Mouse (Mus musculus): ENCODE results near the gene Magea5. TPM values are rescaled to one million over a fixed set of nuclear protein-coding genes. Genes with fewer than 3 reads are reported as not detected.
"Not testable (repeated sequence)": the region's sequence is repeated elsewhere in the genome, so short reads cannot be mapped to it uniquely, and the experiment has no call there.

Magea5 gene
- polyA plus RNA-seq (2012; rRNA removed): not detected in 2 replicates

GRCm38 (mm10) chrX:155063045-155063444, at the start of gene Magea5:
Gene Magea5, minus strand, starts transcription at chrX:155063145.
- H3K4me3 ChIP-seq (ENCODE audit: insufficient read depth, low read depth, low read length); DNase-seq; H3K4me1 ChIP-seq (ENCODE audit: control insufficient read depth, insufficient read depth, low read length); H3K27ac ChIP-seq (ENCODE audit: insufficient read depth, low read depth, low read length); H3K36me3 ChIP-seq (ENCODE audit: control insufficient read depth, insufficient read depth, low read length); H3K27me3 ChIP-seq (replicated peaks; ENCODE audit: control insufficient read depth, insufficient read depth, low read length): not testable (repeated sequence)
- 88% methylated on average over 15 of the region's 16 CpGs for WGBS

GRCm38 (mm10) chrX:155098024-155098423, 35.1 kb upstream of the Magea5 start:
- DNase-seq: peak; percentile 45
- H3K27ac ChIP-seq (ENCODE audit: insufficient read depth, low read depth, low read length): no peak overlapping the region
- no peaks in the 10 kb centered on the region for H3K27me3 ChIP-seq (replicated peaks; ENCODE audit: control insufficient read depth, insufficient read depth, low read length)
- TF ChIP-seq POLR2A (IDR thresholded peaks at IDR 0.05; ENCODE audit: low read depth, low read length) (no peak), CTCF (conservative IDR thresholded peaks at IDR 0.05; ENCODE audit: insufficient read depth, insufficient read length, low read depth, low read length) (no peak)
- H3K36me3 ChIP-seq (ENCODE audit: control insufficient read depth, insufficient read depth, low read length): no peaks in the 10 kb centered on the region
- no peaks in the 10 kb centered on the region for H3K4me1 ChIP-seq (ENCODE audit: control insufficient read depth, insufficient read depth, low read length)
- H3K4me3 ChIP-seq (ENCODE audit: insufficient read depth, low read depth, low read length): no peak overlapping the region

- not testable (repeated sequence) for H3K27me3 ChIP-seq (replicated peaks; ENCODE audit: control insufficient read depth, insufficient read depth, low read length); H3K4me3 ChIP-seq (ENCODE audit: insufficient read depth, low read depth, low read length); H3K36me3 ChIP-seq (ENCODE audit: control insufficient read depth, insufficient read depth, low read length); H3K27ac ChIP-seq (ENCODE audit: insufficient read depth, low read depth, low read length); H3K4me1 ChIP-seq (ENCODE audit: control insufficient read depth, insufficient read depth, low read length); DNase-seq
- 100% methylated on average over 3 of the region's 4 CpGs for whole genome bisulfite sequencing
Measured at GRCm38 (mm10) chrX:155093566-155093965, 30.6 kb upstream of the Magea5 start, which contains the start of gene Magea2. Gene Magea2, minus strand, starts transcription at chrX:155093666.

DNA sequence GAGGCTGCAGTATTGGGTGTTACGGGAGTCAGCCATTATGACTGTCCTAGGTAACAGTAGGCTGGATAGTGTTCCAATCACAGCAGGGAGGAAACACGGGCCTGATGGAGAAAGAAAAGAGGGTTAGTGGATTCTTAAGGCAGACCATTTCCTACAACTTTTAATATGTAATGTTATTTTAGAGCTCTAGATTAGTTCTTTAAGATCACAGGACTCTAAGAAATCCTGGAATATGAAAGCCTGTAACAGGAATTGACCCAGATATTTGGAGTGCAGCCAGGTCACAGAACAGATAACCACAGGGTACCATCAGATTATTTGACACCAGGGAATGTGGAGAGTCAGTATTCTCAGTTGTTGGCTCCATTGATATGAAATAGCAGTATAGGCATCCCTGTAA, 26.7 kb upstream of the Magea5 start, which contains the start of gene Magea1:
Gene Magea1 (minus strand): TSS at position 101 of the 400 bp plus-strand sequence.
- 100% methylated on average over 1 of the region's 2 CpGs for WGBS
- H3K27me3 ChIP-seq (replicated peaks; ENCODE audit: control insufficient read depth, insufficient read depth, low read length); H3K4me1 ChIP-seq (ENCODE audit: control insufficient read depth, insufficient read depth, low read length); H3K27ac ChIP-seq (ENCODE audit: insufficient read depth, low read depth, low read length); H3K36me3 ChIP-seq (ENCODE audit: control insufficient read depth, insufficient read depth, low read length); H3K4me3 ChIP-seq (ENCODE audit: insufficient read depth, low read depth, low read length); DNase-seq: not testable (repeated sequence)

Other genes with a start within 250 kb of the Magea5 start
- not detected in 2 replicates for gene Cldn34b1, start 172.9 kb downstream of the Magea5 start, polyA plus RNA-seq (2012; rRNA removed)
- not detected in 2 replicates for gene Magea6, start 127.2 kb downstream of the Magea5 start, polyA plus RNA-seq (2012; rRNA removed)
- gene Magea3, start 113.6 kb downstream of the Magea5 start, polyA plus RNA-seq (2012; rRNA removed): not detected in 2 replicates
- not detected in 2 replicates for gene Magea8, start 67.3 kb downstream of the Magea5 start, polyA plus RNA-seq (2012; rRNA removed)
- gene Magea1, start 26.6 kb upstream of the Magea5 start, polyA plus RNA-seq (2012; rRNA removed): not detected in 2 replicates
- gene Magea2, start 30.5 kb upstream of the Magea5 start, polyA plus RNA-seq (2012; rRNA removed): not detected in 2 replicates
- gene Cldn34b2, start 65.3 kb upstream of the Magea5 start, polyA plus RNA-seq (2012; rRNA removed): 0.08 TPM in 1 of 2 replicates, not detected in the other
- 86.4 and 120 TPM in 2 replicates for gene Sat1, start 153.3 kb upstream of the Magea5 start, polyA plus RNA-seq (2012; rRNA removed)
- 16.4 and 18.5 TPM in 2 replicates for gene Acot9, start 199.3 kb upstream of the Magea5 start, polyA plus RNA-seq (2012; rRNA removed)

Measured in kidney, adult 2 months (tissue).